Mouse (Mus musculus) adrenal gland, postnatal 4 days (tissue): ENCODE measurements around the gene Snai3. TPM values are rescaled to one million over a fixed set of nuclear protein-coding genes. Genes with fewer than 3 reads are reported as not detected.

ENCODE experiments used
- DNase-seq, 2 experiments: peaks; one replicate each; pipeline ENCODE4 v3.0.0; 2021 to 2022; ENCODE audit warnings: low spot score in 2 of 2, mixed read lengths in 2 of 2
- total RNA-seq, 2 experiments: library from RNA; stranded (reverse); gene quantifications; 2 replicates each; pipeline ENCODE4 v1.2.3; 2021

Gene Snai3
- total RNA-seq, 2 experiments from 2014 or later = 0.42 to 0.56 TPM

- no peak for DNase-seq
Measured at GRCm38 (mm10) chr8:122459990-122460389, 543 bp downstream of the Snai3 start.

GRCm38 (mm10) chr8:122459218-122459900 lies 1.2 kb downstream of the Snai3 start:
- DNase-seq = no peak

GRCm38 (mm10) chr8:122457171-122457570 lies 3.4 kb downstream of the Snai3 start:
- DNase-seq = no peak

GRCm38 (mm10) chr8:122454409-122454808 lies 6.1 kb downstream of the Snai3 start:
- DNase-seq = no peak

- DNase-seq = no peak
Measured at GRCm38 (mm10) chr8:122452154-122452553, 8.4 kb downstream of the Snai3 start.

GRCm38 (mm10) chr8:122451161-122451703 lies 9.3 kb downstream of the Snai3 start:
- no peak for DNase-seq

- no peak for DNase-seq
Measured at GRCm38 (mm10) chr8:122445203-122445602, 15.3 kb downstream of the Snai3 start.

- DNase-seq = peak; percentile 52 to 67
Measured at GRCm38 (mm10) chr8:122444058-122444748, 16.3 kb downstream of the Snai3 start.

- peak; percentile 92 to 98 for DNase-seq
Measured at GRCm38 (mm10) chr8:122443262-122444006, 17.1 kb downstream of the Snai3 start, which contains the start of gene Mvd. TSS of gene Mvd (minus strand) at chr8:122443422.

- no peak for DNase-seq
Measured at GRCm38 (mm10) chr8:122442781-122443180, 17.8 kb downstream of the Snai3 start.

- DNase-seq = no peak
Measured at GRCm38 (mm10) chr8:122442356-122442755, 18.2 kb downstream of the Snai3 start.

GRCm38 (mm10) chr8:122441326-122441725 lies 19.2 kb downstream of the Snai3 start:
- no peak for DNase-seq

GRCm38 (mm10) chr8:122439336-122439735 lies 21.2 kb downstream of the Snai3 start:
- no peak for DNase-seq

GRCm38 (mm10) chr8:122437708-122438331 lies 22.7 kb downstream of the Snai3 start:
- DNase-seq = no peak

GRCm38 (mm10) chr8:122436586-122437125 lies 23.9 kb downstream of the Snai3 start:
- DNase-seq = no peak

- no peak for DNase-seq
Measured at GRCm38 (mm10) chr8:122436146-122436545, 24.4 kb downstream of the Snai3 start.

- DNase-seq = no peak
Measured at GRCm38 (mm10) chr8:122435375-122435774, 25.2 kb downstream of the Snai3 start.

- DNase-seq = no peak
Measured at GRCm38 (mm10) chr8:122433269-122433905, 27.1 kb downstream of the Snai3 start.

- DNase-seq = peak in 1 of 2 experiments; percentile 43
Measured at GRCm38 (mm10) chr8:122432443-122433268, 27.9 kb downstream of the Snai3 start, which contains the start of gene Cyba. TSS of gene Cyba (minus strand) at chr8:122432930.
